Mouse (Mus musculus) lung, embryonic 14.5 days (tissue): ENCODE measurements at regions not wholly inside any gene's neighbourhood (a gene's known extent, or its start where the extent isn't known, plus 50 kb on each side); places are given as distances from the start of the nearest gene placed in this dataset.

Experiments used
- ATAC-seq: fragments of 200-750 bp; cut with Nextera tagmentation; 2 replicates; pipeline ENCODE4 v1.8.0; 2017; ENCODE audit warnings: mild to moderate bottlenecking, moderate TSS enrichment, moderate library complexity; ENCODE audit not compliant: insufficient read depth
- DNase-seq: peaks from one replicate; pipeline ENCODE4 v3.0.0-alpha.2; 2015
- H3K27ac ChIP-seq: fragments of 300-500 bp; sonication (generic); 2 replicates; pipeline ENCODE4 v1.5.1; 2014; ENCODE audit warnings: low read depth, mild to moderate bottlenecking, moderate library complexity
- H3K27me3 ChIP-seq: fragments of 300-500 bp; sonication (generic); 2 replicates; pipeline ENCODE4 v1.6.1; 2014; ENCODE audit warnings: low read length, control low read depth; ENCODE audit not compliant: insufficient read depth
- H3K36me3 ChIP-seq: fragments of 300-500 bp; sonication (generic); 2 replicates; pipeline ENCODE4 v1.6.1; 2014; ENCODE audit warnings: control low read depth; ENCODE audit not compliant: insufficient read depth
- H3K4me1 ChIP-seq: fragments of 300-500 bp; sonication (generic); 2 replicates; pipeline ENCODE4 v1.6.1; 2014; ENCODE audit warnings: antibody characterized with exemption, control low read depth; ENCODE audit not compliant: insufficient read depth
- H3K4me2 ChIP-seq: fragments of 300-500 bp; sonication (generic); 2 replicates; pipeline ENCODE4 v1.6.1; 2014; ENCODE audit warnings: mild to moderate bottlenecking
- H3K4me3 ChIP-seq: fragments of 300-500 bp; sonication (generic); 2 replicates; pipeline ENCODE4 v1.5.1; 2014; ENCODE audit warnings: low read depth, low read length
- H3K9ac ChIP-seq: fragments of 300-500 bp; sonication (generic); 2 replicates; pipeline ENCODE4 v1.6.1; 2014
- H3K9me3 ChIP-seq: fragments of 300-500 bp; sonication (generic); 2 replicates; pipeline ENCODE4 v1.6.1; 2016; ENCODE audit warnings: low read depth, low read length, control low read depth
- CTCF ChIP-seq: IDR thresholded peaks from 2 replicates; pipeline ENCODE4 v1.5.1; 2016; ENCODE audit warnings: antibody characterized with exemption, low read depth
- WGBS: fragments of 180-500 bp; shearing (Covaris S2); extraction: QIAGEN DNeasy Blood & Tissue Kit; methylation state at CpG from one replicate; pipeline ENCODE4 v1.1.7; 2014; 5-methylcytosine and 5-hydroxymethylcytosine counted together

- Histone ChIP-seq H3K4me2 (no peak overlapping the region), H3K27me3 (no peaks in the 10 kb centered on the region), H3K9ac (no peak overlapping the region), H3K9me3 (no peaks in the 10 kb centered on the region), H3K36me3 (no peaks in the 10 kb centered on the region), H3K4me1 (no peaks in the 10 kb centered on the region), H3K4me3 (no peak overlapping the region), H3K27ac (no peak overlapping the region)
- peak; percentile 58 for TF ChIP-seq CTCF
- 36% methylated on average over 1 of the region's 1 CpGs for WGBS
- DNase-seq (peak; percentile 28), ATAC-seq (no peak)
These were observed 222.6 kb upstream of the Clint1 start for GRCm38 (mm10) chr11:45629250-45629649.

GRCm38 (mm10) chr11:45634535-45635235 is 217.2 kb upstream of the Clint1 start:
- ATAC-seq (no peak), DNase-seq (no peak)
- TF ChIP-seq CTCF, result no peak
- no peak overlapping the region for H3K4me3 ChIP-seq
- no peaks in the 10 kb centered on the region for H3K36me3 ChIP-seq
- 37% methylated on average over 10 of the region's 10 CpGs for WGBS
- H3K4me1 ChIP-seq, result no peaks in the 10 kb centered on the region
- H3K4me2 ChIP-seq, result no peak overlapping the region
- no peaks in the 10 kb centered on the region for H3K27me3 ChIP-seq
- no peaks in the 10 kb centered on the region for H3K9me3 ChIP-seq
- H3K9ac ChIP-seq, result no peak overlapping the region
- H3K27ac ChIP-seq, result no peak overlapping the region

GRCm38 (mm10) chr11:45635896-45636295 is 216.0 kb upstream of the Clint1 start:
- H3K27me3 ChIP-seq, result no peaks in the 10 kb centered on the region
- ATAC-seq (no peak), DNase-seq (no peak)
- no peak overlapping the region for H3K4me3 ChIP-seq
- no peaks in the 10 kb centered on the region for H3K4me1 ChIP-seq
- TF ChIP-seq CTCF, result no peak
- no peaks in the 10 kb centered on the region for H3K36me3 ChIP-seq
- H3K9ac ChIP-seq, result no peak overlapping the region
- WGBS, result 67% methylated on average over 4 of the region's 4 CpGs
- no peak overlapping the region for H3K4me2 ChIP-seq
- H3K27ac ChIP-seq, result no peak overlapping the region
- H3K9me3 ChIP-seq, result no peaks in the 10 kb centered on the region

GRCm38 (mm10) chr11:45639236-45639635 is 212.6 kb upstream of the Clint1 start:
- Histone ChIP-seq H3K9me3 (no peaks in the 10 kb centered on the region), H3K27ac (no peak overlapping the region), H3K4me2 (no peak overlapping the region), H3K4me1 (no peaks in the 10 kb centered on the region), H3K4me3 (no peak overlapping the region), H3K27me3 (no peaks in the 10 kb centered on the region), H3K9ac (no peak overlapping the region), H3K36me3 (no peaks in the 10 kb centered on the region)
- no peak for TF ChIP-seq CTCF
- DNase-seq (no peak), ATAC-seq (no peak)
- 57% methylated on average over 6 of the region's 6 CpGs for WGBS

GRCm38 (mm10) chr11:45642142-45642756 is 209.6 kb upstream of the Clint1 start:
- no peaks in the 10 kb centered on the region for H3K9me3 ChIP-seq
- 75% methylated on average over 9 of the region's 9 CpGs for WGBS
- DNase-seq, result no peak
- H3K4me3 ChIP-seq, result no peak overlapping the region
- no peaks in the 10 kb centered on the region for H3K4me1 ChIP-seq
- no peak overlapping the region for H3K4me2 ChIP-seq
- H3K9ac ChIP-seq, result no peak overlapping the region
- ATAC-seq, result no peak
- H3K36me3 ChIP-seq, result no peaks in the 10 kb centered on the region
- no peak for TF ChIP-seq CTCF
- H3K27ac ChIP-seq, result no peak overlapping the region
- H3K27me3 ChIP-seq, result no peaks in the 10 kb centered on the region

GRCm38 (mm10) chr11:45643629-45644325 is 208.1 kb upstream of the Clint1 start:
- DNase-seq (no peak), ATAC-seq (no peak)
- Histone ChIP-seq H3K27me3 (no peaks in the 10 kb centered on the region), H3K4me2 (no peak overlapping the region), H3K36me3 (no peaks in the 10 kb centered on the region), H3K4me1 (no peaks in the 10 kb centered on the region), H3K9ac (no peak overlapping the region), H3K9me3 (no peaks in the 10 kb centered on the region), H3K4me3 (no peak overlapping the region), H3K27ac (no peak overlapping the region)
- 80% methylated on average over 12 of the region's 12 CpGs for WGBS
- no peak for TF ChIP-seq CTCF

- no peak overlapping the region for H3K9ac ChIP-seq
- no peaks in the 10 kb centered on the region for H3K27me3 ChIP-seq
- WGBS, result 67% methylated on average over 3 of the region's 3 CpGs
- DNase-seq, result no peak
- H3K27ac ChIP-seq, result no peak overlapping the region
- H3K4me3 ChIP-seq, result no peak overlapping the region
- H3K4me1 ChIP-seq, result no peaks in the 10 kb centered on the region
- ATAC-seq, result no peak
- TF ChIP-seq CTCF, result peak; percentile 23
- H3K36me3 ChIP-seq, result no peaks in the 10 kb centered on the region
- no peaks in the 10 kb centered on the region for H3K9me3 ChIP-seq
- no peak overlapping the region for H3K4me2 ChIP-seq
These were observed 206.0 kb upstream of the Clint1 start for GRCm38 (mm10) chr11:45645815-45646214.
